Mouse (Mus musculus) stomach, adult 2 months (tissue): ENCODE measurements around the gene Ccar1. TPM values are rescaled to one million over a fixed set of nuclear protein-coding genes. Genes with fewer than 3 reads are reported as not detected.

Experiments
- polyA plus RNA-seq: library from polyadenylated mRNA; depleted of rRNA; stranded (reverse); fragments of >200 nt; gene quantifications from 2 replicates; pipeline ENCODE4 v1.2.3, GENCODE M21; 2012; rRNA removed

The Ccar1 gene
- polyA plus RNA-seq = 12.8 and 22.2 TPM in 2 replicates

GRCm38 (mm10) chr10:62792177-62793090 is at the start of gene Ccar1:
Ccar1 (minus strand) TSS chr10:62792286.

GRCm38 (mm10) chr10:62725771-62726687 is 66.1 kb downstream of the Ccar1 start, which contains the start of gene Stox1:
Stox1 (minus strand) TSS chr10:62726128.

Other genes with a start within 250 kb of the Ccar1 start
- gene Kif1bp, start 213.8 kb downstream of the Ccar1 start, polyA plus RNA-seq = 8.8 and 10.2 TPM in 2 replicates
- gene Ddx21, start 190.0 kb downstream of the Ccar1 start, polyA plus RNA-seq = 1.4 and 2.1 TPM in 2 replicates
- 1.1 and 1.3 TPM in 2 replicates for gene Ddx50, start 141.1 kb downstream of the Ccar1 start, polyA plus RNA-seq
- 0.12 TPM in 2 replicates for gene Stox1, start 66.2 kb downstream of the Ccar1 start, polyA plus RNA-seq
- gene Tet1, start 116.7 kb upstream of the Ccar1 start, polyA plus RNA-seq = 0.01 and 0.38 TPM in 2 replicates
- 10.4 and 22.5 TPM in 2 replicates for gene Slc25a16, start 128.3 kb upstream of the Ccar1 start, polyA plus RNA-seq
- 0.67 and 0.70 TPM in 2 replicates for gene Dna2, start 154.7 kb upstream of the Ccar1 start, polyA plus RNA-seq
- gene Rufy2, start 187.9 kb upstream of the Ccar1 start, polyA plus RNA-seq = 0.77 and 0.82 TPM in 2 replicates
- 1.0 and 2.9 TPM in 2 replicates for gene Hnrnph3, start 231.9 kb upstream of the Ccar1 start, polyA plus RNA-seq
- 1.8 and 1.9 TPM in 2 replicates for gene Pbld2, start 232.0 kb upstream of the Ccar1 start, polyA plus RNA-seq